Mouse (Mus musculus) olfactory bulb, adult 2 months (tissue): ENCODE measurements around the gene Tcl1b5.
"Not testable (repeated sequence)": the region's sequence is repeated elsewhere in the genome, so short reads cannot be mapped to it uniquely, and the experiment has no call there.

Experiments
- CTCF ChIP-seq: fragments of 200-500 bp; IDR thresholded peaks from 2 replicates; pipeline ENCODE4 v1.5.1; 2012; ENCODE audit warnings: low read depth, mild to moderate bottlenecking, low read length, moderate library complexity; ENCODE audit not compliant: insufficient read depth
- POLR2A ChIP-seq: fragments of 200-500 bp; IDR thresholded peaks from 2 replicates; pipeline ENCODE4 v1.6.1; 2012; ENCODE audit warnings: mild to moderate bottlenecking, low read depth, low read length, moderate library complexity; ENCODE audit not compliant: insufficient read depth

- not testable (repeated sequence) for TF ChIP-seq POLR2A, CTCF
Observed at GRCm38 (mm10) chr12:105144928-105145327, 31.2 kb upstream of the Tcl1b5 start.
